ENCODE assay signal across 29 mouse cellular contexts in genomic region chr1:66449471-66449870, GRCm38 (mm10). TPM values are rescaled to one million over a fixed set of nuclear protein-coding genes. Genes with fewer than 3 reads are reported as not detected.
DNase-seq lines count a peak whose midpoint lies in the region; ATAC-seq lines count a peak whose summit lies in the region.
"Had no signal": no experiment of that assay in that cellular context is flagged by ENCODE, and none has a peak within 500 bp of the region (broad histone marks: within the 10 kb centered on the region; RNA-seq: fewer than 3 reads in every experiment).

No protein-coding gene starts in this region.

- intact Hi-C loops in heart, postnatal 10 days (cut with DNase I): no loop called here

- no peak overlapping the region for H3K4me2 ChIP-seq in forebrain, embryonic 12.5 days
- H3K4me2 ChIP-seq: embryonic facial prominence, embryonic 13.5 days; forebrain, embryonic 13.5 days; hindbrain, embryonic 14.5 days had no signal

- H3K4me1 ChIP-seq in forebrain, embryonic 12.5 days: no peaks in the 10 kb centered on the region
- H3K4me1 ChIP-seq: embryonic facial prominence, embryonic 10.5 days; embryonic facial prominence, embryonic 13.5 days; forebrain, embryonic 13.5 days; heart, embryonic 10.5 days had no signal

- no peak overlapping the region for H3K4me3 ChIP-seq in forebrain, embryonic 12.5 days (replicated peaks)
- H3K4me3 ChIP-seq: embryonic facial prominence, embryonic 10.5 days; embryonic facial prominence, embryonic 13.5 days; erythroblast, embryonic 14.5 days; forebrain, embryonic 13.5 days; heart, embryonic 10.5 days had no signal

- WGBS in forebrain, embryonic 12.5 days: 72% methylated on average over 2 of the region's 2 CpGs

- no peaks in the 10 kb centered on the region for H3K9me3 ChIP-seq in forebrain, embryonic 12.5 days
- H3K9me3 ChIP-seq: embryonic facial prominence, embryonic 10.5 days; embryonic facial prominence, embryonic 13.5 days; forebrain, embryonic 13.5 days; heart, embryonic 10.5 days had no signal

- ATAC-seq in forebrain, embryonic 12.5 days (ENCODE audit: low FRiP score): no peak
- ATAC-seq: CD4-positive, CD25-positive, alpha-beta regulatory T cell, adult 4 months; forebrain, embryonic 13.5 days; forebrain, embryonic 16.5 days; hindbrain, postnatal 0 days; inflammation-experienced regulatory T-cells, adult 6 months; intestine, embryonic 16.5 days had no signal

- no peak overlapping the region for H3K9ac ChIP-seq in forebrain, embryonic 12.5 days
- H3K9ac ChIP-seq: embryonic facial prominence, embryonic 13.5 days; forebrain, embryonic 13.5 days; hindbrain, embryonic 14.5 days had no signal

- H3K36me3 ChIP-seq in forebrain, embryonic 12.5 days (replicated peaks): no peaks in the 10 kb centered on the region
- H3K36me3 ChIP-seq: embryonic facial prominence, embryonic 10.5 days; embryonic facial prominence, embryonic 13.5 days; heart, embryonic 10.5 days had no signal

- no peak overlapping the region for H3K27ac ChIP-seq in forebrain, embryonic 12.5 days
- H3K27ac ChIP-seq: embryonic facial prominence, embryonic 10.5 days; embryonic facial prominence, embryonic 13.5 days; forebrain, embryonic 13.5 days; heart, embryonic 10.5 days; hindbrain, embryonic 14.5 days; hindbrain, postnatal 0 days had no signal

- H3K27me3 ChIP-seq in forebrain, embryonic 12.5 days: no peaks in the 10 kb centered on the region
- H3K27me3 ChIP-seq: embryonic facial prominence, embryonic 13.5 days; forebrain, embryonic 13.5 days had no signal

- peak; percentile 41 to 54 for DNase-seq in cerebellum, postnatal 10 days
- no peak for DNase-seq in cerebellum, adult 9-11 months
- DNase-seq in heart, adult 18-20 months: peak; percentile 4 to 6
- DNase-seq in heart, postnatal 10 days: no peak
- DNase-seq in brain, adult 2 months (ENCODE audit: low read depth, low spot score): peak; percentile 37
- DNase-seq: adrenal gland, adult 8-10 months; adrenal gland, postnatal 25 days; cerebellum, postnatal 36 days; embryo, embryonic 11 days; gastrocnemius, postnatal 10 days; gastrocnemius, postnatal 36 days; heart, postnatal 36 days; kidney, adult 18-20 months; kidney, adult 9 months had no signal

RNA-seq across cellular contexts. Expression of gene Unc80, which starts 18.7 kb away (rescaled TPM):
- total RNA-seq in heart, adult 18-20 months (2021): under 1 TPM; 0.10 to 0.18 TPM
- under 1 TPM; 0.15 to 0.17 TPM for total RNA-seq in heart, postnatal 10 days (2021)
- polyA plus RNA-seq in forebrain, embryonic 12.5 days (2016; fragmentation: Nextera tagmentation; extraction: Ambion mirVana): 0.70 and 1.0 TPM in 2 replicates
- total RNA-seq: granulocyte monocyte progenitor cell, adult 5-6 weeks; MEL had no signal
- polyA plus RNA-seq: C2C12; CD4-positive, CD25-positive, alpha-beta regulatory T cell, adult 4 months; erythroblast, embryonic 14.5 days; heart, embryonic 10.5 days had no signal

Comparison
In these comparisons a context has a peak if more than half of its experiments do, and no peak if none do; other contexts are left out.
1. DNase-seq: peak in cerebellum, postnatal 10 days (2 of 2), heart, adult 18-20 months (2 of 2) and brain, adult 2 months (single experiment); none in cerebellum, adult 9-11 months (single experiment) and heart, postnatal 10 days (0 of 2).